Mouse (Mus musculus) cerebellum, postnatal 25 days (tissue): ENCODE results near the gene D2hgdh.
"Not testable (repeated sequence)": the region's sequence is repeated elsewhere in the genome, so short reads cannot be mapped to it uniquely, and the experiment has no call there.

Experiments used
- DNase-seq, 2 experiments: peaks; one replicate each; pipeline ENCODE4 v3.0.0; 2021; ENCODE audit warnings: mixed read lengths in 2 of 2

The D2hgdh gene

DNA sequence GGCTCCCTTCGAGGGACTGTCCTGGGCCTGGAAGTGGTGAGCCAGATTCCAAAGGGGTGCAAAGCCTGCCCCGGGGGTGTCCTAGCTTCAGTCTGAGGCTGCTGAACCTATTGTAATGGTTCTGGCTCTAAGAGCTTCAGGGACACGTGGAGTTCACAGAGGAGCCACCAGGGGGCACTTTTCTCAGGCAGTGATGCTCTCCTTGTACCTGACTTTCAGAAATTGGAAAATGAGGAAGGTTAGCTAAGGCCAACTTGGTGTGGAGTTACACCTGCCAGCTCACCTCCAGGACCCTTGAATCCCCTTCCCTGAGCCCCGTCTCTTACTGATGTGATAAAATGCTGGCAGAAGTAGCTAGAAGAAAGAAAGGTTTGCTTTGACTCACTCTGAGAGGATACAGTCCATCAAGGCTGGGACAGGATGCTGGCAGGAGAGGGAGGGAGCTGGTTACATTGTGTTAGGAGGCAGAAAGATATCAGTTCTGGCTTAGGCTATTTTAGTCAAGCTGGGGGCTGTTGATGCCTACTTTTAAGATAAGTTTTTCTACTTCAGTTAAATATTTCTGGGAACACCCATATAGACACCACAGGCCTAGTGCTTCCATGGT is 8.1 kb downstream of the D2hgdh start:
- not testable (repeated sequence) for DNase-seq

- no peak for DNase-seq
Measured at GRCm38 (mm10) chr1:93834671-93835150, 10.0 kb downstream of the D2hgdh start.

- no peak for DNase-seq
Measured at GRCm38 (mm10) chr1:93835211-93835610, 10.5 kb downstream of the D2hgdh start.

DNA sequence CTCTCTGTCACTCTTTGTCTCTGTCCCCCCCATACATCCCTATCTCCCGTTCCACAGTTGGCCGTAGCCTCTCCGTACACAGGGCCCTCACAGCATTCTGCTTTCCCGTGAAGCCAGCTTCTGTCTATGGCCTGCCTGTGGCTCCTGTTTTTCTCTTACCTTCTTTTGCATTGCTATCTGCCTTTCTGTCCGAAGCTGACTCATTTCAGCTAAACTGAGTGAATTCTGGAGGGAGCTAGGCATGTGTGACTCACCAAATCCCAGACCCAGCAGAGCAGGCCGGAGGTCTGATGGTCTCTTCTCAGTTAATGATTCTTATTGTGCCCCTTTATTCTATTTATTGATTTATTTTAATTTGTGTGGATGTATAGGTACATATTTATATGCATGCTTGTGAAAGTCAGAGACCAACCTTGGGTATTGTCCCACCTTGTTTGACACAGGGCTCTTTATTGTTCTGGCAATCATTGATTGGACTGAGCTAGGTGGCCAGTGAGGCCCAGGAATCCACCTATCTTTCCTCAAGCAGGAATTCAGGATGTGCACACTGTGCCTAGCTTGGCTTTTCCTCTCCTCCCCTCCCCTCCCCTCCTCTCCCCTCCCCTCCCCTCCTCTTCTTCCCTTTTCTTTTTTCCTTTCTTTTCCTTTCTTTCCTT is 11.3 kb downstream of the D2hgdh start:
- DNase-seq = no peak

GRCm38 (mm10) chr1:93836532-93836913 is 11.8 kb downstream of the D2hgdh start:
- no peak for DNase-seq

DNA sequence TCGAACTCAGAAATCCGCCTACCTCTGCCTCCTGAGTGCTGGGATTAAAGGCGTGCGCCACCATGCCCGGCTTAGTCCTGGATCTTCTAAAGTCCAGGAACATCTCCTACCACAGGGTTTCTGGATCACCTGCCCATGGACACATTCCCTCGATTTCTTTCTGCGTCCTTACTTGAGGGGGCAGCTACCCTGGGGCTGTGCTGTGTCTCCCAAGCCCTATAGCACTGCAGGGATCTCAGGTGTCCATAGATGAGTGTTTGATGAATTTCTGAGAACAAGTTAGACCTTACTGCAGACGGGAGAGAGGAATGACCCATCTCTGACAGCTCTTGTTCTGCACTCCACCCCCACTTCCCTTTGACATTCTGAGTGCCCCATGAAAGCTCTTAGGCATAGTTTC is 12.6 kb downstream of the D2hgdh start:
- DNase-seq = no peak

DNA sequence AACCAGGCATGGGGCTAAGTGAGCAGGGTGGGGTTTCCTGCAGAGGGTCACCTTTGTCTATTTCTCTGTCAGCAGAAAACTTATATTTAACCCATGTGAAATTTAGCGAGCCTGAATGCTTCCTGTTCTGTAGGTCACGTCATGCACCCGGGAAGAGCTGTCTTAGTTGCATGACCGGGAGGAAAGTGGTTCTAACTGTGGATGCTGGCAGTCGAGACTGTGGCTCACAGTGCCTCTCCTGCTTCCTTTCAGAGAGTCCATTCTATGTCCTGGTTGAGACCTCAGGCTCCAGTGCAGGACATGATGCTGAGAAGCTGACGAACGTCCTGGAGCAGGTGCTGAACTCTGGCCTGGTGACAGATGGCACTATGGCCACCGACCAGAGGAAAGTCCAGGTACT is 13.9 kb downstream of the D2hgdh start:
- DNase-seq = not testable (repeated sequence)

GRCm38 (mm10) chr1:93845766-93846366 is 21.2 kb downstream of the D2hgdh start:
- DNase-seq = not testable (repeated sequence)

DNA sequence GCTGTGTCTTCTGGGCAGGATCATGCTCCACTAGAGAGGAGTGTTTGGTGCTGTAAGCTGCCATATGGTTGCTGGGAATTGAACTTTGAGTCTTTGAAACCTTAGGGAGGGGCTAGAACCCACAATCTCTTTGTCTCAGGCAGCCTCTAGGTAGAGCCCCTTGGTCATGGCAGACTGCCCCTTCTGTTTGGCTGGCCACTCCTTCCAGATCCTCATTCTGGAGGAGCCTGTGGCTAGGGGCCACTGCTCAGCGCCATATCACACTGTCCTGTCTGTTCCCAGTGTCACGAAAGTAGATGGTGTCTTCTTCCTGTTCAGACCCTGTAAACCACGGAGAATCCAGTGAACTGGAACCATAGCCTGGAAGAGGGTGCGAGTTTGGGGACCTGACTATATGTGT is 31.1 kb downstream of the D2hgdh start:
- not testable (repeated sequence) for DNase-seq

- DNase-seq = no peak
Measured at GRCm38 (mm10) chr1:93857370-93857769, 32.7 kb downstream of the D2hgdh start.

GRCm38 (mm10) chr1:93857991-93858390 is 33.3 kb downstream of the D2hgdh start:
- peak in 1 of 2 experiments; percentile 48 for DNase-seq

- DNase-seq = no peak
Measured at GRCm38 (mm10) chr1:93859619-93860018, 34.9 kb downstream of the D2hgdh start.

- not testable (repeated sequence) for DNase-seq
Measured at GRCm38 (mm10) chr1:93861048-93861447, 36.3 kb downstream of the D2hgdh start, which contains the start of gene Gal3st2. Gene Gal3st2, plus strand, starts transcription at chr1:93861306.

GRCm38 (mm10) chr1:93871594-93872105 is 46.9 kb downstream of the D2hgdh start:
- not testable (repeated sequence) for DNase-seq

- DNase-seq = not testable (repeated sequence)
Measured at GRCm38 (mm10) chr1:93874405-93874804, 49.7 kb downstream of the D2hgdh start.

DNA sequence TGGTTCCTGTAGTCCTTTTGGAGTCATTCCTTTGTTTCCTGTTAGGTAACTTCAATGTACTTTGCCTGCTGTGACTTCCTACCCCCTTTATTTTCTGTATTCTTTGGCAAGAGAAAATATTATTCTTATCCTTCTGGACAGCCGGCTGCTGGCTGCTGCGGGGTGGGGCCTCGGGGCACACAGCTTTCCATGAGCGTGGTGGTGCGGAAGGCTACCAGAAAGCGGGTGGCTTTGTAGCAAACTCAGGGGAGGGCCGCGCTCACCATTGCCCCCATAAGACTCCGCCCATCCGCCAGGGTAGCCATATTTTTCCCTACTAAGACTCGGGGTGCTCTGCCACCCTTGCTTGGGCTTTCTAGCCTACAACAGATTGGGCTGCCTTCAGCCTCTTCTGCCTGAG is 57.1 kb downstream of the D2hgdh start:
- not testable (repeated sequence) for DNase-seq

DNA sequence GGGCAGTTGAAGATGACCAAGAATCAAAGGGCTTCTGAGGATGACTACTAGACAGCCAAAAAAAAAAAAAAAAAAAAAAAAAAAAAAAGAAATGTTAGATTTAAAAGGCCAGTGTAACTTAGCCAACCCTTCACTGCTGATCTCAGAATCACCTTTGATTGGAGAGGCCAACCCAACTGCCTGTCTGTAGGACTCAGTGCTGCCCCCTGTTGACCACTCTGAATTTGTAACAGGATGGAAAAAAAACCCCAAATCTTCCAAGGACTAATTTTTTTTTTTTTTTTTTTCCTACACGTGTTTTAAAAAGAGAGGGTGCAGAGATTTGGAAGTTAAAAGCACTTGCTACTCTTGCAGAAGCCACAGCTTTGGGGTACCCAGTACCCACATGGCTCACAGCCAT is 66.2 kb downstream of the D2hgdh start:
- peak in 1 of 2 experiments; percentile 13 for DNase-seq

DNA sequence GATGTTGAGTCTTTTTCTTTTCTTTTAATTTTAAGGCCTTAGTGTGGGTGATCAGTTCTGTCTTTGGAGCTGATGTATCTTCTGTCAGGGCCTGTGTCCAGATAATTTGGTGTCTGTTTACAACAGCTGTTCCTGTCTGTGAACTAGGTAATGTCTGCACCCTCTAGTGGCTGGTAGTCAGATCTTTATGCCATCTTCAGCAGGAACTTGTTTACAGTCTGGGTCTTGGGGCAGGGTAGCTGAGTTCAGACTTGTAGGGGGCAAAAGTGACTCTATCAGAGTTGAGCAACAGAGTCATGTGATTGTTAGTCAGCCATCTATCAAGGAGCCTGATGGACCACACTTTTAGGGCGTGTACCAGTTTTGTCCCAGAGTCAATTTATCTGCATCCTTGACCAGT is 72.7 kb downstream of the D2hgdh start:
- DNase-seq = not testable (repeated sequence)

DNA sequence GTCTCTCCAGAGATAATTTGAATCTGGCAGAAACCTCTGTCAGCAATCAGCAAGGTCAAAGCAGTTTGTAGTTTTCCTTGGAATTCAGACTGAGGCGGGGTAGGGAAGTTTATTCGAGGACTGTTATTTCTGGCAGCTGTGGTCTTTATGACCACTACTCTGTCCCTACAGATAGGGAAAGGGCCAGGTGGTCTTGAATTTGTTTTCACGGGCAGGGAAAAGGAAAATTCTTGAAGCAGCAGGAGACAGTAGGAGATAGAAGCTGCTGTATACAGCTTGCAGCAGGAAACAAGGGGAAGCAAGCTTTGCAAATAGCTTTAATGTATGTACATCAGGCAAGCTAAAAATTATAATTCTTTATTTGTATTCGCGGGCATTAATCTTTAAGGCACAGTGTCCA is 76.6 kb downstream of the D2hgdh start:
- DNase-seq = not testable (repeated sequence)
